Mouse (Mus musculus): Measurements from ENCODE around the gene Lmo3.

- no peak for TF ChIP-seq POLR2A (IDR thresholded peaks at IDR 0.05; ENCODE audit: low read depth, low read length)
- TF ChIP-seq CTCF (IDR thresholded peaks at IDR 0.05; ENCODE audit: extremely low read depth, insufficient read depth, insufficient read length, insufficient replicate concordance), result no peak
Observed at GRCm38 (mm10) chr6:138580491-138581076, 1.2 kb downstream of the Lmo3 start.
